Mouse (Mus musculus) B cell, adult 67 days (primary cell): ENCODE results near the gene Phox2b. TPM values are rescaled to one million over a fixed set of nuclear protein-coding genes. Genes with fewer than 3 reads are reported as not detected.

ENCODE experiments used
- total RNA-seq, 2 experiments: library from RNA; stranded (reverse); gene quantifications; 4 replicates each; pipeline ENCODE4 v1.2.4; 2023

Gene Phox2b
- total RNA-seq: not detected

DNA sequence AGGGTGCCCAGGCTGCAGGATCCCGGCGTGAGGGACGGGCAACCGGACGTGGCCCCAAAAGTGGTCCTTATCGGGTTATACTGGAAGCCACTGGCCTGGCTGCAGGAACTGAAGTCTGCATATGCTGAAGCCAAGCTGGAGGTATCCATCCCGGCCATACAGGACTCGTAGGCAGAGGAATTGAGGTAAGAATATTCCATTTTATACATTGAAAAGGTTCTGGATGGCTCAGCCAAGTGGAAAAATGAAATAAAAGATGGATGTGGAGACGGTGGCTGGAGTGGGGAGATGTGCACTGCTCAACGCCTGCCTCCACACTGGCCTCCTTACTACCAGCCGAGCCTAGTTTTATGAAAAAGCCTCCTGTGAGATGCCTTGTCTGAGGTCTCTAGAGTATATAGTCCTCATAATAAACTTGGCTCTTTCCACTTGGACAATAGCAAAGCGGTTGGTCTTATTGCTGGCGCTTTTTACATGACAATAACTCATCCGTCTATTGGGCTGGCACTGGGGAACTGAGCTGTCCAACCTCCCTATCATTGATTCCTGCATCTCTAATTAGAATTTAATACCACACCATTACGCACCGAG is at the start of gene Phox2b:
Gene Phox2b (minus strand): TSS at position 569 of the 591 bp plus-strand sequence.

Other genes starting within 250 kb of the Phox2b start
- gene Tmem33, start 161.3 kb upstream of the Phox2b start, total RNA-seq: 10 to 100 TPM; 60.9 to 70.1 TPM
- gene Slc30a9, start 207.7 kb upstream of the Phox2b start, total RNA-seq: 10 to 100 TPM; 73.3 to 73.7 TPM